Mouse (Mus musculus): ENCODE results near the gene Nxnl1.
"Not testable (repeated sequence)": the region's sequence is repeated elsewhere in the genome, so short reads cannot be mapped to it uniquely, and the experiment has no call there.

The Nxnl1 gene

GRCm38 (mm10) chr8:71554644-71555043 is 11.8 kb downstream of the Nxnl1 start:
- no peak for DNase-seq (ENCODE audit: low spot score in 2 of 2)

- no peak for DNase-seq (ENCODE audit: low spot score in 2 of 2)
These were observed 12.4 kb downstream of the Nxnl1 start for GRCm38 (mm10) chr8:71554001-71554400.

DNA sequence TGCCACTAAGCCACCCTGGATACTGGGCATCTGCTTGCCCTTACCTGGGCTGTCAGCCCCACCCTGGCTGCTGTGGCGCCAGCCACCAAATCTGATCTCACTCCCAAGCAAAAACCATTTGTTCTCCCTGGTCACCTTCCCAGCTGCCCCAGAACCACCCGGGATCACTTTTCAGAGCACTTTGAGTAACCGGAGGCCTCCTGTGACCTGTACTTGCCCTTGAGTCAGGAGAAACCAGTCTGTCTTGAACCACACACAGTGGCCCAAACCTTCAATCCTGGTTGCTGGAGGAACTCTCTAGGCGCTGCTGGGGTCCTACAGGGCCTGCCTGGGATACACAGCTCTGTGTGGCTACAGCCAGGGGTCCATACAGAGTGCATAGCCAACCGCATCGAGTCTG is 13.6 kb downstream of the Nxnl1 start:
- no peak for DNase-seq (ENCODE audit: low spot score in 2 of 2)

- no peak for DNase-seq (ENCODE audit: low spot score in 2 of 2)
These were observed 15.6 kb downstream of the Nxnl1 start for GRCm38 (mm10) chr8:71550754-71551153.

DNA sequence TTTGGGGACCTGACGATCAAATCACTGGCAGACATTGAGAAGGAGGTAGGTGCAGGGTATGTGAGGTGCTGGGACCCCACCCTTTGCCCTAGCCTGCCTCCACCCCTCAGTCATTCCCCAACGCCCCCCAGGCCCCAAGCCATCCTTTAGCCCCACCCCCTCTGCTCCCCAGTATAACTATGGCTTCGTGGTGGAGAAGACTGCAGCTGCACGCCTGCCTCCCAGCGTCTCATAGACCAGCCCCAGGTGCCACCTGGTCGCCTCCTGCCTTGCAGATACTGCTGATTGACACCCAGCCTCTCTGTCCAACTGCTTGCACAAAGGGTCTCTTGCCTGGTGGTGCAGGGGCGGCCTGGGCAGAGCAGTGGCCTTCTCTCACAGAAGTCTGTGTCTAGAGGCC is 18.8 kb downstream of the Nxnl1 start:
- DNase-seq (ENCODE audit: low spot score in 2 of 2) = no peak

DNA sequence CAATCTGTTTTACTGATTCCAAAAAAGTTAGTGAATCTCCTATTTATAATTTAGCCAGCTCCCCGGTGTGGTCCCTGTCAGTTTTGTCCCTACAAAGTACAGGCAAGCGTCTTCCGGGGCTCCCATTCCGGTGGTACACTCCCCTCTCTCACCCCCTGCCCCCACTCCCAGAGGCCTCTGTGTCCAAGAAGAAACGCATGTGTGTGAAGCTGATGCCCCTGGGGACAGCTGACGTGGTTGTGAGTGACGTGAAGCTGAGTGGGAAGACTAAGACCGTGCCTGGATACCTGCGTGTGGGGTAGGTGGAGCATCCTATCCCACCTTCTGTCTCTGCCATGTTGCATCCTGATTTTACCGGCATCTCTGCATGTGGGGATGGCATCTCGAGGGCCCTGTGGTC is 21.3 kb downstream of the Nxnl1 start:
- DNase-seq (ENCODE audit: low spot score in 2 of 2) = no peak

GRCm38 (mm10) chr8:71543755-71544154 is 22.6 kb downstream of the Nxnl1 start:
- no peak for DNase-seq (ENCODE audit: low spot score in 2 of 2)

GRCm38 (mm10) chr8:71542632-71543343 is 23.6 kb downstream of the Nxnl1 start, which contains the start of gene Mvb12a:
Gene Mvb12a, plus strand, starts transcription at chr8:71542922.
- peak; percentile 90 to 97 for DNase-seq (ENCODE audit: low spot score in 2 of 2)

DNA sequence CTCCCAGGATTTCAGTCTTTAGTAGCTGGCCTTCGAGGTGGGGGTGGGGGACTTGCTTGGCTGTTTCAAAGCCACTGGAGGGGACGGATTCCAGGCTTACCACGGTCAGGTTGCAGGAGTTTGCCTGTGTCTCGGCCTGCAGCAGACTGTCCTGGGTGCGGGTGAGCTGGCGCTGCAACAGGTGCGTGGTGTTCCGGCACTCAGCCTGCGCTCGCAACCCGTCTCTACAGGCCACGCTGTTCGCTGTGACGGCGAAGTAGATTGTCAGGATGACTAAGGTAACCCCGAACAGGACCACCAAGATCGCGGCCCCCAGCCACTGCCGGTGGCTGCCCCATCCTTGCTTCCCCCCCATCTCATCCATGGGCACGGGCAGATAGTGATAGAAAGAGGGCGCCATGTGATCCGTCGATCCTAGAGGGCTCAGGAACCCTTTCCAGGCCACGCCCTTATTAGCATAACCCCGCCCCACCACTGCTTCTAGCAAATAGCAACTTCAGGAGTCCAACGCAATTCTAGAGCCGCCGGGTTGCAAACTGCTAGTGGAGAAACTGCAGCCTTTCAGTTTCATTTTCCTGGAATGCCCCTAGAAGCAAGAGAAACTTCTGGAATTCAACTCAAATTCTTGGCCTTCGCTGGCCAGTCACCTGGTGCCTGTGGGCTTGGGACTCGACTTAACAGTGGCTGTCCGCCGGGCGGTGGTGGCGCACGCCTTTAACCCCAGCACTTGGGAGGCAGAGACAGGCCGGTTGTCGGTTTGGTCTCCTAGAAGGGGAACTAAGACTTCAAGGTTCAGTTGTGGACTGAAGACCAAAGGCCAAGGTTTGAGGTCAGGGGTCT is 29.2 kb downstream of the Nxnl1 start, which contains the start of gene Bst2:
Bst2 (minus strand) TSS at position 429 of the 840 bp plus-strand sequence.
- peak; percentile 82 to 90 for DNase-seq (ENCODE audit: low spot score in 2 of 2)

GRCm38 (mm10) chr8:71535663-71536062 is 30.7 kb downstream of the Nxnl1 start:
- no peak for DNase-seq (ENCODE audit: low spot score in 2 of 2)

DNA sequence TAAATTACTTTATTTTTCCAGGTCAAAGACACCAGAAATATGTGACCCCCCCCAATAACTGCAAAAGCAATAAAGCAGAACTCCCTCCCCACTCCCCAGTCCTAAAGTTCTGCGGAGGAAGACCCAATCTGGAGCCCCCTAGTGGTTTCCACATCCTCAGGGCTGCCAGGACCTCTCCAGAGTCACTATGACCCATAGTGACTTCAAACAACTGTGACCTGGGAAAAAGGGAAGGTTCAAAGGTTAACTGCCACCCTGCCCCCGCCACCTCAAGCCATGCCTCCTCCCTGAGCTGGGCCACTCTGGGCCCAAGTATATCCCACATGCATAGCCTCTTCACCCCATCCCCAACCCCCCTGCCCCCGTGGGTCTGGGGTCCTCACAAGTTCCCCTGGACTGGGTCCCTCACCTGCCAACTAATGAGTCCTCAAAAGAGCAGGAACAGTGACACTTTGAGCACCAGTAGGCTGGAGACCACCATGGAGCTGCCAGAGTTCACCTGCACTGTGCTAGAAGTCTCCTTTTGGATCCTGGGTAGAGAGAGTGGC is 32.1 kb downstream of the Nxnl1 start:
- no peak for DNase-seq (ENCODE audit: low spot score in 2 of 2)

DNA sequence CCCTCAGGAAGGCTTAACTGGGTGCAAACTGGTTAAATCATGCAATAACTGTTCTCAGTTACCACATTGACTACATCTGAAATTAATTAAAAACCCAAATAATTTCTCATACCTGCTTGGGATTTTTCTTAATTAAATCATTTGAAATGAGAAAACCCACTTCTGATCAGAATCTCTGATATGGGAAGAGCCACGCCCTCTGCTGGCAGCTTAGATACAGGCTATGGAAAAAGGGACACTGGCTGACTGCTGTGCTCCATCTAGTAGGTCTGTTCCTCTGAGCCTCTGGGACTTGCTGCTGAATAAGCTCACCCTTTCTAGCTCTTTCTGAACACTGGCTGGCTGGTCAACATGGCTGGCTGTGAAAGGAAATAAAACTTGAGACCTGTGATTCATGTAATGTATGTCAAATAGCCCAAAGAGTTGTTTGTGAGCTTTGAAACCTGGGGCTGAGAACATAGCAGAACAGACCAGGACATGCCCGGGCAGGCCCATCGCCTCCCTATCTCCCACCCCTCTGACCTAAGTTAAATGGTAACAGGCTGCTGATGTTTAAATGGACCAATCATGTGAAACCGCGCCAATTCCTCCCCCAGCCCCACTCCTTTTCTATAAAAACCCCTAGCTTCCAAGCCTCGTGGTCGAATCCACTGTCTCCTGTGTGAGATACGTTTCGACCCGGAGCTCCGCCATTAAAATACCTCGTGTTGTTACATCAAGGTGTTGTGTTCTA is 35.5 kb downstream of the Nxnl1 start:
- not testable (repeated sequence) for DNase-seq (ENCODE audit: low spot score in 2 of 2)

GRCm38 (mm10) chr8:71528362-71529073 is 37.9 kb downstream of the Nxnl1 start:
- no peak for DNase-seq (ENCODE audit: low spot score in 2 of 2)

- DNase-seq (ENCODE audit: low spot score in 2 of 2) = no peak
These were observed 39.1 kb downstream of the Nxnl1 start for GRCm38 (mm10) chr8:71527162-71527870.

DNA sequence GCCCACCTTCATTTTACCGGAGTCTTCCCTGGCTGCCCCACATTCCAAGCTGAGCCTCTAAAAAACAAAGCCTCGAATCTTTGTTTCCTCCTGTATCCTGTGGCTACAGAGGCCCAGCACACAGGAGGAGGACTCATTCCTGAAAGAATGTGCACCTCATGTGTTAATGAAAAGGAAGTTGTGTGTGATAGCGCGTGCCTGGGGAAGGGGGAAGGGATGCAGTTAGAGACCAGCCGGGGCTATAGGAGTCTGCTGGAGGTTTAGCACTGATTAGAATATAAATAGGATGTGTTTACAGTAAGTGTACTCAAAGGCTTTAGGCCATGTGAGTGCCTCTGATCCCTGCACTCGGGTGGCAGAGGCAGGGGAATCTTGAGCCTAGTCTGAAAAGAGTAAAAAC is 40.1 kb downstream of the Nxnl1 start:
- no peak for DNase-seq (ENCODE audit: low spot score in 2 of 2)

DNA sequence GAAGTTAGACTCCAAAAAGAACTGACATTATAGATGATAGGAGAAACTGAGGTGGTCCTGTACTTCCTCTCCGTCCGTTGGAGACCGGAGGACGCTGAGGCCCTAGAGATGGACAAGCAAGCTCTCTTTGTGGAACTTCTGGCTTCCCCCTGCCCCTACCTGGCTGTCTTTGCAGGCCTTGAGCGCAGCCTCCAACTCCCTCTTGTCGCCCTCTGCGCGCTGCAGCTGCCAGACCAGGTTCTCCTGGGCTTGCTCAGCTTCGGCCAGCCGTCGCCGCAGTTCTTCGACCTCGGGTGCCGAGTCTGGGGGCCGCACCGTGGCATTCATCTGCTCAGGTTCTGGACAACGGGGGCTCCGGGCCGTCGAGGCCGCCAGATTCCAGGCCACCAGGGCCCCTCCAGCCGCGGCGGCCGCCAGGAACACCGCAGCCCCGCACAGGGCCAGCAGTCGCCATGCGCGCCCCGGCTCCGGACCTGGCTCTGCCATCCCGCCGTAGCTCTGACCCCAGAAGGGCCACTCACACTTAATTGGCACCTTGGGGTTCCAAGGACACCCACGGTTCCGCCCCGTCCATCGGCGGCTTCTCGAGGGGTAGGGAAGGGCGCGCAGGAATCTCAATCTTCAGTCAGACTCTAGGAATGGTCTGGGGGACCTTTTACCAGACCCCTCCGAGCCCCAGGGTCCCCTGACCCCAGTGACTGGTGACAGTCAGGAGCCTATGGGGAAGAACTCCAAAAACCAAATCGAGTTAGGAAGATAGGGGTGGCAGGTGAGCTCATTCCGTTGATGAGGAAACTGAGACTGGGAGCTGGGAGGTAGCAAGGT is 41.0 kb downstream of the Nxnl1 start, which contains the start of gene Ccdc194:
Ccdc194 (minus strand) TSS at position 486 of the 825 bp plus-strand sequence.
- DNase-seq (ENCODE audit: low spot score in 2 of 2) = no peak

DNA sequence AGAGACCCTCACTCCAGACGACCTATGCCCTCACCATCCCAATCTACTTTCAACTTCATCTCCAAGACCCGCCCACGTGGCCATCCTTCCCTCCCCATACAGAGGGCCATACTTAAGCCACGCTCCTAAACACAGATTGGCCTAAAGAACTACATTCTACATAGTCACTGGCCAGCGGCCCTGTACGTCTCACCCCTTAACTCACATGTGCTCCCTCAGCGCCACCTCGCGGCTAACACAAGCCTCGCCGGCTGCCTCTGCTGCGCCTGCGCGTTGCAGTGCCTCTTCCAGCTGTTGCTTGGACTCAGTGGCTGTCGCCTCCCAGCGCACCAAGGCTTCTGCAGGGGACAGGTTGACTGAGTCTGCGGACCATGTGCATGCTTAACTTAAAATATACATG is 44.8 kb downstream of the Nxnl1 start:
- DNase-seq (ENCODE audit: low spot score in 2 of 2) = peak; percentile 92 to 94

DNA sequence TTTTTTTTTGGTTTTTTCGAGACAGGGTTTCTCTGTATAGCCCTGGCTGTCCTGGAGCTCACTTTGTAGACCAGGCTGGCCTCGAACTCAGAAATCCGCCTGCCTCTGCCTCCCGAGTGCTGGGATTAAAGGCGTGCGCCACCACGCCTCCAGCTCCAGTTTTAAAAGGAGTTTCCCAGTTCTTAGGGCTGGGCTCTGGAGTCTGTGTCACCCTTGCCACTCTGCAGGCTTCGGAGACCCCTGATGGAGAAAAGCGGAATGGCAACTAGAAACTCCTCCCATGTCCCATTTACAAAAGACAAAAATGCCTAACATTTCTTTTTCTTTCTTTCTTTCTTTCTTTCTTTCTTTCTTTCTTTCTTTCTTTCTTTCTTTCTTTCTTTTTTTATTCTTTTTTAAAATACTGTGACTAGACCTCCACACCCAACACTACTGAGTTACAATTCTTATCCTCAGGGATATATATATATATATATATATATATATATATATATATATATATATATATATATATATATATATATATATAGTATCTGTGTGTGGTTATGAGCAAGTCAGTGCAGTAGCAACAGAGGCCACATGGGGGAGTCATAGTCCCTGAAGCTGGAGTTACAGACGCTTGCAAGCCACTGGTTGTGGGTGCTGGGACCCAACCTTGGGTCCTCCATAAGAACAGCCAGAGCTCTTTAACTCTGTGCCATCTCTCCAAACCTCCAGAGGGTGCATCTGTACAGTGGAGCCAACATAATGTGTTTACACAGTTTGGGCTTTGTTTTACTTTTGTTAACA is 47.2 kb downstream of the Nxnl1 start:
- DNase-seq (ENCODE audit: low spot score in 2 of 2) = peak in 1 of 2 experiments; percentile 52

DNA sequence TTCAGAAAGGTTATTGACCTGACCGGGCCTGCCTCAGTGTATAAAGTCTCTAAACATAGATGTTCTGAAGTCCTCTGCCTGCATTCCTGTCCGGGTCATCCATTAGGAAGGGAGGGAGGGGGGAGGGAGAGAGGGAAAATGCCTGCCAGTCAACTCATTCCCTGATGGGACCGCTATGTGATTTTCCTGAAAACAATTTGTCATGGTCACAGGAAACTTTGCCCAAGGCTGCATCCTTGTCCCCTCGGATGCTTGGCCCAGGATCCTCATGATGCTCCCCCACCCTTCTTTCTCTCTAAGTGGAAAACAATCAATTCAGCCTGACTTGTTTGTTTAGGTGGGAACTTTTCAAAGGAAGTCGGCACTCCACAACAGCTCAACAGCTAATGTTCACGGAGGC is 49.6 kb downstream of the Nxnl1 start:
- DNase-seq (ENCODE audit: low spot score in 2 of 2) = no peak
